Mouse (Mus musculus) liver, postnatal 0 days (tissue): ENCODE measurements at regions not wholly inside any gene's neighbourhood (a gene's known extent, or its start where the extent isn't known, plus 50 kb on each side); places are given as distances from the start of the nearest gene placed in this dataset.

Source experiments
- CTCF ChIP-seq: sonication (generic); IDR thresholded peaks from 2 replicates; pipeline ENCODE4 v1.5.1; 2016; ENCODE audit warnings: antibody characterized with exemption, low read depth
- EP300 ChIP-seq: IDR thresholded peaks from 2 replicates; pipeline ENCODE4 v1.6.1; 2016; ENCODE audit warnings: antibody characterized with exemption, low read depth, mild to moderate bottlenecking

DNA sequence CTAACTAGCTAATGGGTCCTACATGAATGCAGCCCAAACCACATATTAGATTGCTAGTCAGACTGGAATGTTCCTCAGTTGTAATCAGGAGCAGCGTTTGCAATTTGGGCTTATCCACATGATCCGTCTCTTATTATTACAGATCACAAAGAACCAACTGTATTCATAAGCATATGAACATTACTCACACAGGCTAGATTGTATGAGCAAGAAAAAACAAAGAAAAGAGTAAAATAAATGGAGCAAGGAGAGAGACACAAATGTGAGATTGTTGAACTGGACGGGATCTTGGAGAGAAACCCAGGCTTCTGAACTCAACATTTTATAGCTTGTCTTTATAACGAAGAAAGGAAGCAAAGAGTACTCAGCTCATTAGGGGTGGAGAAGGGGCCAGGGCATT lies 148.0 kb upstream of the Dusp10 start:
- TF ChIP-seq CTCF (no peak), EP300 (no peak)
